ENCODE assay signal across 8 mouse cellular contexts in genomic region chr11:102633379-102633778, GRCm38 (mm10). TPM values are rescaled to one million over a fixed set of nuclear protein-coding genes. Genes with fewer than 3 reads are reported as not detected.
DNase-seq lines count a peak whose midpoint lies in the region; ATAC-seq lines count a peak whose summit lies in the region.

No protein-coding gene starts in this region.

- no peak for DNase-seq in kidney, adult 11 months
- DNase-seq in forebrain, embryonic 10.5 days (ENCODE audit: extremely low spot score, low spot score): no peak
- DNase-seq in liver, embryonic 11.5 days (ENCODE audit: low spot score): no peak
- no peak for DNase-seq in right cerebral cortex, postnatal 14 days
- DNase-seq in gastrocnemius, postnatal 25 days: no peak
- DNase-seq in thymus, adult 18-20 months: no peak

- 10% methylated on average over 9 of the region's 9 CpGs for WGBS in kidney, embryonic 15.5 days
- 18% methylated on average over 9 of the region's 9 CpGs for WGBS in forebrain, embryonic 10.5 days
- WGBS in liver, embryonic 11.5 days: 14% methylated on average over 9 of the region's 9 CpGs
- WGBS in neural tube, embryonic 14.5 days: 35% methylated on average over 9 of the region's 9 CpGs

- no peaks in the 10 kb centered on the region for H3K9me3 ChIP-seq in kidney, embryonic 15.5 days (replicated peaks)
- H3K9me3 ChIP-seq in forebrain, embryonic 10.5 days: no peaks in the 10 kb centered on the region
- H3K9me3 ChIP-seq in liver, embryonic 11.5 days (ENCODE audit: control insufficient read depth, low read length): no peaks in the 10 kb centered on the region
- H3K9me3 ChIP-seq in neural tube, embryonic 14.5 days (ENCODE audit: control insufficient read depth, low read length): no peaks in the 10 kb centered on the region

- no peaks in the 10 kb centered on the region for H3K36me3 ChIP-seq in kidney, embryonic 15.5 days
- H3K36me3 ChIP-seq in forebrain, embryonic 10.5 days (replicated peaks): no peaks in the 10 kb centered on the region
- H3K36me3 ChIP-seq in liver, embryonic 11.5 days (ENCODE audit: control insufficient read depth, insufficient read depth, low read length): no peaks in the 10 kb centered on the region
- no peaks in the 10 kb centered on the region for H3K36me3 ChIP-seq in neural tube, embryonic 14.5 days (ENCODE audit: control insufficient read depth, insufficient read depth, low read length)

- peak; percentile 37 for ATAC-seq in kidney, embryonic 15.5 days (replicated peaks; ENCODE audit: low FRiP score)
- ATAC-seq in liver, embryonic 11.5 days (replicated peaks; ENCODE audit: low FRiP score): no peak; the same call in 1 of the 2 replicates
- no peak for ATAC-seq in neural tube, embryonic 14.5 days (ENCODE audit: low read depth)

- H3K4me3 ChIP-seq in kidney, embryonic 15.5 days (replicated peaks): peak overlapping the region; percentile 11
- peak overlapping the region; percentile 37 for H3K4me3 ChIP-seq in forebrain, embryonic 10.5 days
- peak overlapping the region; percentile 20 for H3K4me3 ChIP-seq in liver, embryonic 11.5 days (ENCODE audit: low read depth, low read length)
- peak overlapping the region; percentile 7; the same call in 1 of the 2 replicates for H3K4me3 ChIP-seq in neural tube, embryonic 14.5 days (ENCODE audit: low read depth, low read length)

- peak overlapping the region; percentile 86 for H3K27ac ChIP-seq in kidney, embryonic 15.5 days
- H3K27ac ChIP-seq in forebrain, embryonic 10.5 days: peak overlapping the region; percentile 78
- H3K27ac ChIP-seq in liver, embryonic 11.5 days (ENCODE audit: low read depth, low read length): no peak overlapping the region
- no peak overlapping the region for H3K27ac ChIP-seq in neural tube, embryonic 14.5 days (ENCODE audit: low read depth, low read length)

- H3K9ac ChIP-seq in kidney, embryonic 15.5 days: 0 out of 2 replicates have a peak overlapping the region, but pooled peaks have one; percentile 29
- peak overlapping the region; percentile 34; the same call in 1 of the 2 replicates for H3K9ac ChIP-seq in liver, embryonic 11.5 days (ENCODE audit: low read depth, low read length)
- no peak overlapping the region for H3K9ac ChIP-seq in neural tube, embryonic 14.5 days (replicated peaks; ENCODE audit: low read depth, low read length)

- H3K27me3 ChIP-seq in kidney, embryonic 15.5 days: no peaks in the 10 kb centered on the region
- H3K27me3 ChIP-seq in forebrain, embryonic 10.5 days (ENCODE audit: poor library complexity, severe bottlenecking): peaks cover 29% of the 10 kb centered on the region
- H3K27me3 ChIP-seq in liver, embryonic 11.5 days (replicated peaks; ENCODE audit: control insufficient read depth, insufficient read depth, low read length): peaks cover 9% of the 10 kb centered on the region
- no peaks in the 10 kb centered on the region for H3K27me3 ChIP-seq in neural tube, embryonic 14.5 days (ENCODE audit: control insufficient read depth, insufficient read depth, low read length)

- peaks cover 45% of the 10 kb centered on the region for H3K4me1 ChIP-seq in kidney, embryonic 15.5 days
- H3K4me1 ChIP-seq in forebrain, embryonic 10.5 days: peaks cover 67% of the 10 kb centered on the region
- peaks cover 20% of the 10 kb centered on the region for H3K4me1 ChIP-seq in liver, embryonic 11.5 days (replicated peaks; ENCODE audit: control insufficient read depth, insufficient read depth, low read length)
- H3K4me1 ChIP-seq in neural tube, embryonic 14.5 days (ENCODE audit: control insufficient read depth, insufficient read depth, low read length): no peaks in the 10 kb centered on the region

- H3K4me2 ChIP-seq in kidney, embryonic 15.5 days: peak overlapping the region; percentile 55
- H3K4me2 ChIP-seq in liver, embryonic 11.5 days: peak overlapping the region; percentile 63
- peak overlapping the region; percentile 20 for H3K4me2 ChIP-seq in neural tube, embryonic 14.5 days (ENCODE audit: low read depth, low read length)

RNA-seq across cellular contexts. Expression of gene Fzd2, which starts 29.2 kb away (rescaled TPM):
- polyA plus RNA-seq in kidney, embryonic 15.5 days (2015; fragmentation: Nextera tagmentation; extraction: Ambion mirVana): 28.5 and 34.0 TPM in 2 replicates
- 39.2 and 42.2 TPM in 2 replicates for polyA plus RNA-seq in forebrain, embryonic 10.5 days (2016; fragmentation: Nextera tagmentation; extraction: Ambion mirVana)
- polyA plus RNA-seq in liver, embryonic 11.5 days (2014; fragmentation: Nextera tagmentation; extraction: Ambion mirVana): 8.4 and 9.0 TPM in 2 replicates
- polyA plus RNA-seq in neural tube, embryonic 14.5 days (2014; fragmentation: Nextera tagmentation; extraction: Ambion mirVana): 6.5 and 10.5 TPM in 2 replicates
- 1 to 10 TPM; 2.5 to 2.7 TPM for total RNA-seq in gastrocnemius, postnatal 25 days (2021)

RNA-seq across cellular contexts. Expression of gene Meioc, which starts 30.1 kb away (rescaled TPM):
- 0.49 and 0.50 TPM in 2 replicates for polyA plus RNA-seq in kidney, embryonic 15.5 days (2015; fragmentation: Nextera tagmentation; extraction: Ambion mirVana)
- polyA plus RNA-seq in forebrain, embryonic 10.5 days (2016; fragmentation: Nextera tagmentation; extraction: Ambion mirVana): 0.10 and 0.15 TPM in 2 replicates
- 0.25 and 0.36 TPM in 2 replicates for polyA plus RNA-seq in liver, embryonic 11.5 days (2014; fragmentation: Nextera tagmentation; extraction: Ambion mirVana)
- 0.11 and 0.12 TPM in 2 replicates for polyA plus RNA-seq in neural tube, embryonic 14.5 days (2014; fragmentation: Nextera tagmentation; extraction: Ambion mirVana)
- not detected for total RNA-seq in gastrocnemius, postnatal 25 days (2021)

RNA-seq across cellular contexts. Expression of gene Gm11627, which starts 54.1 kb away (rescaled TPM):
- 8.5 and 8.7 TPM in 2 replicates for polyA plus RNA-seq in kidney, embryonic 15.5 days (2015; fragmentation: Nextera tagmentation; extraction: Ambion mirVana)
- polyA plus RNA-seq in forebrain, embryonic 10.5 days (2016; fragmentation: Nextera tagmentation; extraction: Ambion mirVana): 11.8 and 13.1 TPM in 2 replicates
- polyA plus RNA-seq in liver, embryonic 11.5 days (2014; fragmentation: Nextera tagmentation; extraction: Ambion mirVana): 1.2 and 1.4 TPM in 2 replicates
- polyA plus RNA-seq in neural tube, embryonic 14.5 days (2014; fragmentation: Nextera tagmentation; extraction: Ambion mirVana): 6.6 and 6.9 TPM in 2 replicates
- under 1 TPM in 1 of 2 experiments, not detected in 1; 0.43 TPM for total RNA-seq in gastrocnemius, postnatal 25 days (2021)

Comparison
In these comparisons a context has a peak if more than half of its experiments do, and no peak if none do; other contexts are left out.
1. H3K27ac ChIP-seq: peak in kidney, embryonic 15.5 days (single experiment) and forebrain, embryonic 10.5 days (single experiment); none in liver, embryonic 11.5 days (single experiment) and neural tube, embryonic 14.5 days (single experiment).
2. Peak in every context shown above with its lines, with median percentiles within 50 percentile points of each other: H3K4me2 ChIP-seq and H3K4me3 ChIP-seq.